Mouse (Mus musculus) heart, embryonic 10.5 days (tissue): ENCODE measurements around the gene Rab8b. TPM values are rescaled to one million over a fixed set of nuclear protein-coding genes. Genes with fewer than 3 reads are reported as not detected.
"Not testable (repeated sequence)": the region's sequence is repeated elsewhere in the genome, so short reads cannot be mapped to it uniquely, and the experiment has no call there.

Source experiments
- DNase-seq: peaks from one replicate; pipeline ENCODE4 v3.0.0-alpha.2; 2017; ENCODE audit warnings: low spot score
- H3K27ac ChIP-seq: fragments of 300-500 bp; sonication (generic); 2 replicates; pipeline ENCODE4 v1.5.1; 2016; ENCODE audit warnings: mild to moderate bottlenecking
- H3K27me3 ChIP-seq: fragments of 300-500 bp; sonication (generic); 2 replicates; pipeline ENCODE4 v1.6.1; 2016; ENCODE audit warnings: mild to moderate bottlenecking; ENCODE audit not compliant: poor library complexity, insufficient read depth, severe bottlenecking
- H3K36me3 ChIP-seq: fragments of 300-500 bp; sonication (generic); 2 replicates; pipeline ENCODE4 v1.6.1; 2016; ENCODE audit warnings: mild to moderate bottlenecking, moderate library complexity
- H3K4me1 ChIP-seq: fragments of 300-500 bp; sonication (generic); 2 replicates; pipeline ENCODE4 v1.6.1; 2016; ENCODE audit warnings: mild to moderate bottlenecking
- H3K4me3 ChIP-seq: fragments of 300-500 bp; sonication (generic); 2 replicates; pipeline ENCODE4 v1.5.1; 2016; ENCODE audit warnings: mild to moderate bottlenecking, moderate library complexity
- H3K9me3 ChIP-seq: fragments of 300-500 bp; sonication (generic); 2 replicates; pipeline ENCODE4 v1.6.1; 2016; ENCODE audit warnings: mild to moderate bottlenecking, moderate library complexity
- WGBS: fragments of 180-500 bp; shearing (Covaris S2); methylation state at CpG from one replicate; pipeline ENCODE4 v1.1.7; 2016; 5-methylcytosine and 5-hydroxymethylcytosine counted together
- polyA plus RNA-seq: library from polyadenylated mRNA; unstranded; fragments of >200 nt; fragmentation: Nextera tagmentation; extraction: Ambion mirVana; gene quantifications from 2 replicates; pipeline ENCODE4 v1.2.1, GENCODE M21; 2016

Rab8b gene
- polyA plus RNA-seq, 1 experiment from 2014 or later = 21.1 TPM

DNA sequence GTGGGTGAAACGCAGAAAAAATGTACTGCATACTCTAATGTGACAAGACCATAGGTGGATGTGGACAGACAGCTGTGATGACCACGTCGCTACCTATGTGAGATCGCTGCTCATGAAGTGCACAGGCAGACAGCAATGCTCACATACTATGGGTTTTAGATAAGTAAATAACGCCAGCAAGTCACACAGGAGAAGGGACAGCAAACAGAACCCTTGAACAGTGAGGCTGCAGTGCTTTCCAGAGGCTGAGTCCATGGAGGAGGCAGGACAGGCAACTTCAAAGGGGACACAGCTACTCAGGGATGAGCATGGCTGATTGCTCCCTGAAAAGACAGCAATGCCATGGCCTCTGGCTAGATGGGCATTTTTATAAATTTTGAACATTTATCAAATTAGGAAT is 72.7 kb downstream of the Rab8b start:
- no peaks in the 10 kb centered on the region for H3K27me3 ChIP-seq
- no peak overlapping the region for H3K27ac ChIP-seq
- H3K9me3 ChIP-seq = no peaks in the 10 kb centered on the region
- WGBS = 89% methylated on average over 5 of the region's 5 CpGs
- no peak for DNase-seq
- peaks cover 15% of the 10 kb centered on the region for H3K36me3 ChIP-seq
- peaks cover 13% of the 10 kb centered on the region for H3K4me1 ChIP-seq
- no peak overlapping the region for H3K4me3 ChIP-seq

DNA sequence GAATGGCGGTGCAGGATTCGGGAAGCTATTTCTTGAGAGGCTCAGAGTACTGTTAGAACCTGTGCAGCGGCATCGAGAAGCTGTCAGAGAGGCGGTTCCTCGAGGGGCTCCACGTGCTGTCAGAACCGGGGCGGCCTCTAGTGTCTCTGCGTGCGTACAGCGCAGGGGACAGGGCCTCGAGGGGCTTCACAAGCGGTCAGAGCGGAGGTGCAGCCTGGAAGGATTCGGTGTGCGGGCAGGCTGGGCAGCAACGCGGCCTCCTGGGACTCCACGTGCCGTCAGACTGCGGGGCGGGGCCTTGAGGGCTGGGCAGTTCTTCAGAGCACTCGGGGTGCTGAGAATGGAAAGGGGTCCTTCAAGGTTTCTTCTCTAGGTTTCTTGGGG is 84.4 kb downstream of the Rab8b start:
- peak overlapping the region; percentile 69 for H3K4me3 ChIP-seq
- no peaks in the 10 kb centered on the region for H3K9me3 ChIP-seq
- H3K27ac ChIP-seq = peak overlapping the region; percentile 83
- DNase-seq = no peak
- WGBS = 0% methylated on average over 24 of the region's 24 CpGs
- H3K36me3 ChIP-seq = no peaks in the 10 kb centered on the region
- peaks cover 13% of the 10 kb centered on the region for H3K4me1 ChIP-seq
- H3K27me3 ChIP-seq = 0 out of 2 replicates have a peak, but pooled peaks cover 13% of the 10 kb centered on the region

DNA sequence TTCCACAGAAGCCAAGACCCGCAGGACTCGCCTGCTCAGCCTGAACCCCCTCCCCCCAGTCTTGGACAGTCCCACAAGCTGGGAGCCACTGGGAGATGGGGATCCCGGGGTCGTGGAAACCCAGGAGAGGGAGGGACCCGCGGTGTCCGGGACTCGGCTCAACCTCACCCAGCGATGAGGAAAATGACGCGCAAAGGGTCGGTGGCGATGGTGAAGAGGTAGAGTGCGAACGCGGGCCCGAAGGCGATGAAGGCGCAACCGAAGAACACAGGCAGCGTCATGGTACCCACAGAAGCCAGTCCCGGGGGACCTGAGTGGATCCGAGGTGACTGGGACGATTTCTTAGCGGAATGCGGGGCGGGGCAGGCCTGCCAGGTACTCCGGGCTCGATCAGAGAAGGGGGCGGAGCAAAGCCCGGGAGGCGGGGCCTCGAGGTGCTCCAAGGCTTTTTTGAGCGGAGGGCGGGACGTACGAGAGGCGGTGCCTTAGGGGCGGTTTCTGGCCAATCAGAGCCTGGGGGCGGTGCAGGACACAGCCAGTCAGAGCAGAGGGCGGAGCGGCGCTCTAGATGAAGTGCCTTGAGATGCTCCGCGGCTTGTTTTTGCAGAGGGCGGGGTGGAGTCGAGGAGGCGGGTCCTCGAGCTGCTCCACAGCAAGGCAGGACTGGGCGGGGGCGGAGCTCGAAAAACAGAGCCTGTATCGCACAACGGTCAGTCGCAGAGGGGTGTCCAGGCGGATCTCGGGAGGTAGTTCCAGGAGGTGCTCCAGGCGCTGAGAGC is 85.0 kb downstream of the Rab8b start, which contains the start of gene Aph1c:
TSS of gene Aph1c (minus strand) at position 409 of the 779 bp plus-strand sequence.
- H3K4me1 ChIP-seq = peaks cover 13% of the 10 kb centered on the region
- H3K36me3 ChIP-seq = no peaks in the 10 kb centered on the region
- WGBS = under 1% methylated on average over 58 of the region's 58 CpGs
- peak within 1 kb of the TSS; percentile 83 for H3K27ac ChIP-seq
- peak within 1 kb of the TSS; percentile 69 for H3K4me3 ChIP-seq
- 0 out of 2 replicates have a peak, but pooled peaks cover 13% of the 10 kb centered on the region for H3K27me3 ChIP-seq
- H3K9me3 ChIP-seq = no peaks in the 10 kb centered on the region
- peak; percentile 100 for DNase-seq

DNA sequence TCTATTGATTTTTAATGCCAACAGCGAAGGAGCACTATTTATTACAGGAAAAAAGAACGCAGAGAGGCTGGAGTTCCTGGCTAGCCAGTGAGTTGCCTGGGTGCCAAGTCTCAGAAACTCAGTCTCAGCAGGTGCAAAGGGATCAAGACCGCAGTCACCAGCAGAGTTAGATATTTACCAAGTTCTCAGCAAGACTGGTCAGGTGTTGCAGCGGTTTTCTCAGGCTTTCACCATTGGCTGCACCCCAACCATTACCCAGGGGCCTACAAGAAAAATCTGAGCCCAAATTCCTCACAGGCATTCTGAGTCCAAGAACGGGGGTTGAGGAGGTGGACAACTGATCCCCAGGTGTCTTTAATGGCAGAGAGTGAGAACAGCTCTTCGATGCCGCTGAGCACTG is 85.6 kb downstream of the Rab8b start:
- H3K27me3 ChIP-seq = 0 out of 2 replicates have a peak, but pooled peaks cover 13% of the 10 kb centered on the region
- peak overlapping the region; percentile 69 for H3K4me3 ChIP-seq
- no peaks in the 10 kb centered on the region for H3K9me3 ChIP-seq
- no peak for DNase-seq
- no peak overlapping the region for H3K27ac ChIP-seq
- 20% methylated on average over 7 of the region's 7 CpGs for WGBS
- H3K36me3 ChIP-seq = no peaks in the 10 kb centered on the region
- peaks cover 13% of the 10 kb centered on the region for H3K4me1 ChIP-seq

DNA sequence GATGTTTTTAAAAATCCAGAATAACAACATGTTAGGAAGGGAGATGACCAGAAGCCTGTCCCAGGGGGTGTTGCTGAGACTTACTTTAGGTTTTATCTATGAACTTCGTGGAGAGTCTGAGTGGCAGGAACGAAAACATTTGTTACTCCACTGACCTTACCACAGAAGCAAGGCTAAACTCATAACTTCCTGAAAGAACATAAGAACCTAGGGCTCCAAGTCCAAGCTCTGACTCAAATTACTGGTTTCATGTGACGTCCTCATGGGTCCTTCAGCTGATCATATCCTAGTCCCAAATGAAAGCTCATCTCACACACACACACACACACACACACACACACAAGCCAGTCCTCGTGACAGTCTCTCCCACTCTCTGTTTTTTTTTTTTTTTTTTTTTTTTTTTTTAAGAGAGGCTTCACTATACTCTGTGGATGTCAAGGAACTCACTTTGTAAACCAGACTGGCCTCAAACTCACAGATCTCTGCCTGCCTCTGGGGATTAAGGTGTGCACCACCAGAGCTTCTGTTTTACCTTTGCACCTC is 87.0 kb downstream of the Rab8b start:
- 49% methylated on average over 4 of the region's 4 CpGs for WGBS
- Histone ChIP-seq H3K27me3 (0 out of 2 replicates have a peak, but pooled peaks cover 13% of the 10 kb centered on the region), H3K4me1 (peaks cover 13% of the 10 kb centered on the region), H3K27ac (no peak overlapping the region), H3K9me3 (no peaks in the 10 kb centered on the region), H3K4me3 (no peak overlapping the region), H3K36me3 (no peaks in the 10 kb centered on the region)
- no peak for DNase-seq

DNA sequence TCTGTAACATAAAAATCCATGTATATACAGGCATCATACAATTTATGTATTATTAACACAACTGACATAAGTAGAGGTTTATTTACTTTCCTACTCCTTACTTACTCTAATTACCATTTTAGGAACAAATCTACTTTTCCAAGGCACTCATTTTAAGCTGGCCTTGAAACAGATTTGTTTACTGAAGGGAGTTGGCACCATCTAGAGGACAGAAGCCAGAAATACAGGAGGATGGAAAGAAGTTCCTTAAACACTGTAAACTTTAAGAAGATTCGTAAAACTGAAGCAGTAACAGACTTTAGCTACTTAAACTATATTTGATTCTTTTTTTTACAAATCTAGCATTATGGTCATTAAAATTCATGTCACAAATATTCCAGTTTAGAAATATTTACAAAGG is 93.5 kb downstream of the Rab8b start:
- Histone ChIP-seq H3K27ac (no peak overlapping the region), H3K9me3 (no peaks in the 10 kb centered on the region), H3K4me3 (no peak overlapping the region), H3K4me1 (no peaks in the 10 kb centered on the region), H3K27me3 (no peaks in the 10 kb centered on the region), H3K36me3 (no peaks in the 10 kb centered on the region)
- WGBS = 39% methylated on average over 1 of the region's 1 CpGs
- no peak for DNase-seq

DNA sequence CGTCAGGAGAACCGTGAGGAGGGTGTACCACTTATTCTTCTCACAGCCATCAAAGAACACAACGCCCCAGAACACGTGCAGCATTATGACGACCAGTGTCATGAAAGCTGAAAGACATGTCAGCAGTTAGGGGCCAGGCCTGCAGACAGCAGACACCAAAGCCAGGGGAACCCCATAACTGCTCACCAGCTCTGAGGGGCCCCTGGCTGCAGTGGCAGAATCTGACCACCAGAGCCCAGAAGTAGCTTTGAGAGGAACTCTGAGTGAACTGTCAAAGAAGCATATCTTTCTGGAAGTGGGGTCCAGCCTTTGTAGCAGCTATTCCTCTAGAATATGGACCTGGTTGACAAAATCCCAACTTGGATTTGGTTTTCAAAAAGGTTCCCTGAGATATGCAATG is 97.2 kb downstream of the Rab8b start:
- H3K4me1 ChIP-seq, H3K9me3 ChIP-seq, DNase-seq, H3K4me3 ChIP-seq, H3K36me3 ChIP-seq, H3K27ac ChIP-seq, H3K27me3 ChIP-seq: not testable (repeated sequence)
- WGBS = 75% methylated on average over 1 of the region's 5 CpGs

DNA sequence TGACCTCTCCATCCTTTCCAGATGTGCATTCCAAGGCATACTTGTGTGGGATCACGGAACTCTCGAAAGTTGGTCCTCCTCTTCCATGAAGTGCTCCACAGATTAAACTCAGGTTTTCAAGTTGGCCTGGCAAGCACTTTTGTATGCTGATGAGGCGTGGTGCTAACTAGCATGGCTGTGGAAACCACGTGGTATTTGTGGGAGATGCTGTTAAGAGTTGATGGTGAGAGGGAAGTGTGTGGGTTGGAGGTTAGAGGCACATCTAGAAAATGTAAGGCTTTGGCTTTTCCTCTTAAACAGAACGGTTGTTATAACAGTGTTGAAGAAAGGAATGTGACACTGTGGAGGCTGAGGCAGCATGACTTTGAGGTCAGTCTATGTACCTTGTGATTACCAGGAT is 98.5 kb downstream of the Rab8b start:
- Histone ChIP-seq H3K4me1 (no peaks in the 10 kb centered on the region), H3K27ac (no peak overlapping the region), H3K27me3 (no peaks in the 10 kb centered on the region), H3K9me3 (no peaks in the 10 kb centered on the region), H3K4me3 (no peak overlapping the region), H3K36me3 (no peaks in the 10 kb centered on the region)
- DNase-seq = no peak
- 72% methylated on average over 5 of the region's 5 CpGs for WGBS

DNA sequence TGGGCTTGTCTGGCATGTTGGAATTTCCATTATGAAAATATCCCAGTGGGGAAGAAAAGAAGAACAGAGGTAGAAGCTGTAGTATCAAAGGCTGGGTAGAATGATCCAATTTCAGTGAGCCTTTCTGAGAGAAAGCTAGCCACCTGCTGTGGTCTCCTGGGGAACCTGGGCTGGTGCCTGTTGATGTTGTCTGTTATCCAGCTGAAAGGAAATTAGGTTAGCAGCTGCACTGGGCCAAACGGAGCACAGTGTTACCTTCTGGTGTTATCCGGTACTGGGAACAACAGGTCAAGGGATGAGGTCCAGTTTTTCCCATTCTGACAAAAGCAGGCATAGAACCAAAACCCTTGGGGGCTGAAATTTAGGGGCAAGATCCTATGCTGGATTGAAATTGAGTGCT is 106.1 kb downstream of the Rab8b start:
- 21% methylated on average over 2 of the region's 2 CpGs for WGBS

DNA sequence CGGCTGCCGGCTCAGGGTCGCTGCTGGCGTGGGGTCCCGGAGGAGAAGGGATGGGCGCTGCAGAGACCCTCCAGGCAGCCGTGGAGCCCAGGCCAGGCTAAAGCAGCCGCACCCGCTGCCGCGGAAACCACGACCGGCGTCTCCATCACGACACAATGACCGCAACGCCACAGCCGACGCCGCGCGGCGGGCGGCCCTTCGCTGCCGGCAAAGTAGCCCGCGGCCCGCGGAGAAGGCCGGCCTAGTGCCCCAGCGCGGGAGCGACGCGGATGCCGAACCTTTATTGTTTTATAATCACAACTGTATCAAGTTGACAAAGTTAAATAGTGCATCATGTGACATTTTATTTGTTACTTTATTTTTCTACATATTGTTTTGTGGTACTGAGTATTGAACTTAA is 113.5 kb downstream of the Rab8b start:
- not testable (repeated sequence) for H3K9me3 ChIP-seq, H3K27ac ChIP-seq, H3K36me3 ChIP-seq, DNase-seq
- WGBS = 2% methylated on average over 31 of the region's 37 CpGs
- peak overlapping the region; percentile 49 for H3K4me3 ChIP-seq
- peaks cover 12% of the 10 kb centered on the region for H3K4me1 ChIP-seq
- H3K27me3 ChIP-seq = peaks cover 45% of the 10 kb centered on the region

More for the DNA sequence above, 106.1 kb downstream of the Rab8b start:
- no peak overlapping the region for H3K27ac ChIP-seq
- H3K36me3 ChIP-seq = no peaks in the 10 kb centered on the region
- no peak overlapping the region for H3K4me3 ChIP-seq
- no peak for DNase-seq
- no peaks in the 10 kb centered on the region for H3K9me3 ChIP-seq
- no peaks in the 10 kb centered on the region for H3K27me3 ChIP-seq
- H3K4me1 ChIP-seq = no peaks in the 10 kb centered on the region

DNA sequence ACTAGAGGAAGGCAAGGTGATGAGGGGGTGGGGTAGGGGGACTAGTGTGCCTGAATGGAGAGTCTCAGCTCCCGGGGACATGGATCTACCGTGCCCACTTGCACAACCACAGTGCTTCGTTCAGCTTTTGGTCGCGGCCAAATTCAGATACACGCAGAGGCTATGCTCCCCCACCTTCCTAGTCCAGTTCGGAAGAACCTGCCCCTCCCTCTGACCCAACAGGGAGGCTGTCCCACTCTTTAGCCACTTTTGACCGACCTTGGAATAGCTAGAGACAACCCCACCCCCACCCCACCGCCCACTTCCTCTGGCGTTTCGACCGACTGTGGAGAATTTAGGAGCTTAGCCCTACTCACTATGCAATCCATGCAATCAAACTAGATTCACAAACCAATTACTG is 117.5 kb downstream of the Rab8b start:
- Histone ChIP-seq H3K9me3 (no peaks in the 10 kb centered on the region), H3K27ac (peak overlapping the region; percentile 29; the same call in 1 of the 2 replicates), H3K4me1 (peaks cover 12% of the 10 kb centered on the region), H3K36me3 (no peaks in the 10 kb centered on the region), H3K27me3 (peaks cover 32% of the 10 kb centered on the region), H3K4me3 (peak overlapping the region; percentile 42)
- WGBS = 36% methylated on average over 12 of the region's 12 CpGs
- DNase-seq = no peak

DNA sequence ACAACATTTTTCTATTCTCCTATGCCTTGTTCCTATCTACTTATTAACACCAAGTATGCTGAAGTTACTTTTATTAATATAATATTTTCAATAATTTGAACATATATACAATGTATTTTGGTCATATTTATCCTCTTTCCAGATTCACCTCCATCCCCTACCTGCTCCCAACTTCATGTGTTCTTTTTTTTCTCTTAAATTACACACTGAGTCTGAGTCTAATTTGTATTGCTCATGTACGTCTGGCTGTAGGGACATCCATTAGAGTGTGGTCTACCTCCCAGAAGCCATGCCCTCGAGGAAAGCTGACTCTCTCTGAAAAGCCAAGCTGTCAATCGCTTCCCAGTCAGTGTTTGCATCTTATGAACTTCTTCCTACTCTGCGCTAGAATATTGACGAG is 122.7 kb downstream of the Rab8b start, which contains the start of gene Gm10647:
TSS of gene Gm10647 (plus strand) at position 301 of the 400 bp plus-strand sequence.
- WGBS = 85% methylated on average over 5 of the region's 5 CpGs
- peaks cover 2% of the 10 kb centered on the region; the same call in 1 of the 2 replicates for H3K27me3 ChIP-seq
- peak within 1 kb of the TSS; percentile 78 for H3K4me3 ChIP-seq
- no peaks in the 10 kb centered on the region for H3K9me3 ChIP-seq
- H3K27ac ChIP-seq = peak within 1 kb of the TSS; percentile 90
- DNase-seq = no peak
- no peaks in the 10 kb centered on the region for H3K36me3 ChIP-seq
- peaks cover 10% of the 10 kb centered on the region for H3K4me1 ChIP-seq
